Mouse (Mus musculus) stomach, postnatal 0 days (tissue): ENCODE measurements at regions not wholly inside any gene's neighbourhood (a gene's known extent, or its start where the extent isn't known, plus 50 kb on each side); places are given as distances from the start of the nearest gene placed in this dataset.

ENCODE experiments used
- ATAC-seq: fragments of 200-750 bp; cut with Nextera tagmentation; 2 replicates; pipeline ENCODE4 v1.8.0; 2017; ENCODE audit not compliant: low FRiP score, low TSS enrichment
- DNase-seq: peaks from one replicate; pipeline ENCODE4 v3.0.0-alpha.2; 2016; ENCODE audit warnings: low spot score
- H3K27ac ChIP-seq: fragments of 300-500 bp; sonication (generic); replicated peaks from 2 replicates; pipeline ENCODE4 v1.5.1; 2014; ENCODE audit warnings: mild to moderate bottlenecking, control low read depth
- H3K27me3 ChIP-seq: fragments of 300-500 bp; sonication (generic); 2 replicates; pipeline ENCODE4 v1.6.1; 2014; ENCODE audit warnings: low read length; ENCODE audit not compliant: control insufficient read depth, insufficient read depth
- H3K36me3 ChIP-seq: fragments of 300-500 bp; sonication (generic); 2 replicates; pipeline ENCODE4 v1.6.1; 2014; ENCODE audit warnings: low read length, mixed read lengths; ENCODE audit not compliant: control insufficient read depth, insufficient read depth
- H3K4me1 ChIP-seq: fragments of 300-500 bp; sonication (generic); replicated peaks from 2 replicates; pipeline ENCODE4 v1.6.1; 2014; ENCODE audit warnings: antibody characterized with exemption; ENCODE audit not compliant: control insufficient read depth, insufficient read depth
- H3K4me2 ChIP-seq: fragments of 300-500 bp; sonication (generic); replicated peaks from 2 replicates; pipeline ENCODE4 v1.6.1; 2014; ENCODE audit warnings: low read depth, mild to moderate bottlenecking, control low read depth, moderate library complexity
- H3K4me3 ChIP-seq: fragments of 300-500 bp; sonication (generic); 2 replicates; pipeline ENCODE4 v1.5.1; 2014; ENCODE audit warnings: low read depth, low read length, control low read depth
- H3K9ac ChIP-seq: fragments of 300-500 bp; sonication (generic); 2 replicates; pipeline ENCODE4 v1.6.1; 2014; ENCODE audit warnings: mild to moderate bottlenecking, low read length, control low read depth, mixed read lengths
- H3K9me3 ChIP-seq: fragments of 300-500 bp; sonication (generic); 2 replicates; pipeline ENCODE4 v1.6.1; 2016; ENCODE audit warnings: low read length; ENCODE audit not compliant: control insufficient read depth
- CTCF ChIP-seq: IDR thresholded peaks from 2 replicates; pipeline ENCODE4 v1.5.1; 2016; ENCODE audit warnings: antibody characterized with exemption, low read depth, mild to moderate bottlenecking, moderate library complexity
- EP300 ChIP-seq: optimal IDR thresholded peaks from 2 replicates; pipeline ENCODE3; 2016; ENCODE audit warnings: antibody characterized with exemption
- WGBS: fragments of 180-500 bp; shearing (Covaris S2); extraction: QIAGEN DNeasy Blood & Tissue Kit; methylation state at CpG from one replicate; pipeline ENCODE4 v1.1.7; 2014; 5-methylcytosine and 5-hydroxymethylcytosine counted together

DNA sequence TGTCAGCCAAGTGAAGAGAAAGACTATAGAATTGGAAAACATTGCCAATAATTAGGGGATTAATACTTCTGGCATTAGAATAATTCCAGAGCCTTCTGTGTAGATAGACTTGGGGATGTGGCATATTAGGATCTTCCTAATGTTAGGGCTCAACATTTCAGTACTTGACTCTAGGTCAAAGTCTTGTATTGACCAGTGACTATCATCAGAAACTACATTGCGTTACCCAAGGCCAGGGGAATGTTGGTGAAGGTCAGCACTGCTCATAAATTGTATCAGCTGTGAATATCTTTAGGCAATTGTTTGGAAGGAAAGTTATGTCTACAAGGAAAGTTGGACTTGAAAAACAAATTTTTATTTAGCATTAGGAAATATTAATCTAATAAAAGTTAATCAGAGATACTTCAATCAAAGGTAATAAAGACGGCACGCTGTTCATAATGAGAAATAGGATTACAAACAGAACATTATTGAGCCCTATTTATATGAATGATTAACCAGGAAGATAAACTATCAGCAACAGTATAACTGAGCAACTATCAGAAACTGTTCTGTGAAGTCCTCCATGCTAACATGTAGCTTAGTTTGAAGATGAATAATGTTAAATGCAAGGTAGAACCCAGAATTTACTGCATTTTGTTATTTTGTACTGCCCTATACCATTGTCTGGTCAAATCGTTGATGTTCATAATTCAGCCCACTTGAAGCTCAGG, 310.2 kb downstream of the Adcyap1 start:
- H3K27me3 ChIP-seq = no peaks in the 10 kb centered on the region
- H3K27ac ChIP-seq = no peak overlapping the region
- ATAC-seq (no peak), DNase-seq (no peak)
- no peaks in the 10 kb centered on the region for H3K4me1 ChIP-seq
- no peak overlapping the region for H3K4me3 ChIP-seq
- no peaks in the 10 kb centered on the region for H3K36me3 ChIP-seq
- no peak overlapping the region for H3K4me2 ChIP-seq
- H3K9ac ChIP-seq = no peak overlapping the region
- H3K9me3 ChIP-seq = no peaks in the 10 kb centered on the region
- no peak for TF ChIP-seq EP300
- TF ChIP-seq CTCF = no peak
- WGBS = 74% methylated on average over 4 of the region's 4 CpGs

DNA sequence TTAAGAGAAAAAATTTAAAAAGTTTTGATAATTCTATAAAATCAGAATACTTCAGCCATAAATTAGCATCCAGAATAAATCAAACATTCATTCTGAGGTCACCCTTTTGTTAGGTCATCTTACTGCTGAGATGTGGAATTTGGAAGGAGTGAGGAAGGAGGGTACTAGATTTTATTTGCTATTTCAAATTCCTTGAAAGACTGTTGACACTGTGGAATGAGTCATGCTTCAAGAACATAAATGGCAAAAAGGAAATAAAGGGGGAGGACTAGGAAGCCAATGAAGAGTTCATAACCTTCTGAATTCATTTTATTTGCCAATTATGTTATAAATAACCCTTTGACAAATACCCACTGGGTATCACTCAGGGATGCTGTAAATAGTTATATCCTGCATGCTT, 324.6 kb downstream of the Adcyap1 start:
- no peak for DNase-seq
- Histone ChIP-seq H3K9me3 (no peaks in the 10 kb centered on the region), H3K9ac (no peak overlapping the region), H3K27ac (no peak overlapping the region), H3K27me3 (no peaks in the 10 kb centered on the region), H3K4me1 (no peaks in the 10 kb centered on the region), H3K4me3 (no peak overlapping the region), H3K36me3 (no peaks in the 10 kb centered on the region), H3K4me2 (no peak overlapping the region)
- TF ChIP-seq EP300 (no peak), CTCF (no peak)
- ATAC-seq = no peak

- no peak overlapping the region for H3K27ac ChIP-seq
These were observed 327.2 kb downstream of the Adcyap1 start for GRCm38 (mm10) chr17:93525871-93526644.

GRCm38 (mm10) chr17:93532535-93532934, 333.7 kb downstream of the Adcyap1 start:
- no peak overlapping the region for H3K27ac ChIP-seq
- H3K4me2 ChIP-seq = no peak overlapping the region
- ATAC-seq = no peak
- H3K9me3 ChIP-seq = no peaks in the 10 kb centered on the region
- no peak overlapping the region for H3K9ac ChIP-seq
- H3K4me1 ChIP-seq = no peaks in the 10 kb centered on the region
- TF ChIP-seq EP300 (no peak), CTCF (peak; percentile 48)
- H3K36me3 ChIP-seq = no peaks in the 10 kb centered on the region
- H3K4me3 ChIP-seq = no peak overlapping the region
- H3K27me3 ChIP-seq = no peaks in the 10 kb centered on the region
- DNase-seq = no peak

More at GRCm38 (mm10) chr17:93525871-93526644, 327.2 kb downstream of the Adcyap1 start:
- WGBS = 40% methylated on average over 2 of the region's 2 CpGs
- Histone ChIP-seq H3K27me3 (no peaks in the 10 kb centered on the region), H3K9me3 (no peaks in the 10 kb centered on the region), H3K4me2 (no peak overlapping the region), H3K9ac (no peak overlapping the region), H3K4me3 (no peak overlapping the region), H3K4me1 (no peaks in the 10 kb centered on the region), H3K36me3 (no peaks in the 10 kb centered on the region)
- ATAC-seq = no peak
- TF ChIP-seq CTCF (no peak), EP300 (no peak)
- no peak for DNase-seq

GRCm38 (mm10) chr17:93534945-93535344, 336.1 kb downstream of the Adcyap1 start:
- 93% methylated on average over 2 of the region's 2 CpGs for WGBS
- no peak overlapping the region for H3K4me2 ChIP-seq
- ATAC-seq = no peak
- no peaks in the 10 kb centered on the region for H3K27me3 ChIP-seq
- H3K4me1 ChIP-seq = no peaks in the 10 kb centered on the region
- H3K27ac ChIP-seq = no peak overlapping the region
- H3K9ac ChIP-seq = no peak overlapping the region
- no peak for DNase-seq
- H3K4me3 ChIP-seq = no peak overlapping the region
- H3K9me3 ChIP-seq = no peaks in the 10 kb centered on the region
- no peak for TF ChIP-seq CTCF
- no peak for TF ChIP-seq EP300
- no peaks in the 10 kb centered on the region for H3K36me3 ChIP-seq

DNA sequence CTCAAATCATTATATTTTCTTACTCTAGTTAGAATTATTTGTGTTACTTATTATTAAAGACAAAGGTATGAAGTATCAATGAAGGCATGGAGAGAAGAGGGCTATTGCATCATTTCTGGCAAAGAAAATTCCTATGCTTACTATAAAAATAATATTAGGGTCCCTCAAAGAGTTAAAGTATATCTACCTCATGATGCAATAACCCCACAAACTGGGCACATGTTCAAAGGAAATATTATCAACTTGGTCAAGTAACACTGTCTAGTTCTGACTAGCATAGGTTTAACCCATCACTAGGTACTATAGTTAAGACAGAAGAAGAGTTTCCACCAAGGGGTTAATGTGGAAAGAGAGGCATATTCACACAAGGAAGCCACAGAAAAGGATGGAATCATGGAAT, 336.9 kb downstream of the Adcyap1 start:
- H3K27ac ChIP-seq = no peak overlapping the region
- TF ChIP-seq CTCF = no peak
- no peak for TF ChIP-seq EP300

More for the DNA sequence above, 336.9 kb downstream of the Adcyap1 start:
- no peaks in the 10 kb centered on the region for H3K4me1 ChIP-seq
- ATAC-seq (no peak), DNase-seq (no peak)
- H3K36me3 ChIP-seq = no peaks in the 10 kb centered on the region
- H3K27me3 ChIP-seq = no peaks in the 10 kb centered on the region
- H3K9me3 ChIP-seq = no peaks in the 10 kb centered on the region
- no peak overlapping the region for H3K4me3 ChIP-seq
- H3K9ac ChIP-seq = no peak overlapping the region
- H3K4me2 ChIP-seq = no peak overlapping the region
